Comparison of ENCODE assay signal across 8 mouse cellular contexts in the genomic region with DNA sequence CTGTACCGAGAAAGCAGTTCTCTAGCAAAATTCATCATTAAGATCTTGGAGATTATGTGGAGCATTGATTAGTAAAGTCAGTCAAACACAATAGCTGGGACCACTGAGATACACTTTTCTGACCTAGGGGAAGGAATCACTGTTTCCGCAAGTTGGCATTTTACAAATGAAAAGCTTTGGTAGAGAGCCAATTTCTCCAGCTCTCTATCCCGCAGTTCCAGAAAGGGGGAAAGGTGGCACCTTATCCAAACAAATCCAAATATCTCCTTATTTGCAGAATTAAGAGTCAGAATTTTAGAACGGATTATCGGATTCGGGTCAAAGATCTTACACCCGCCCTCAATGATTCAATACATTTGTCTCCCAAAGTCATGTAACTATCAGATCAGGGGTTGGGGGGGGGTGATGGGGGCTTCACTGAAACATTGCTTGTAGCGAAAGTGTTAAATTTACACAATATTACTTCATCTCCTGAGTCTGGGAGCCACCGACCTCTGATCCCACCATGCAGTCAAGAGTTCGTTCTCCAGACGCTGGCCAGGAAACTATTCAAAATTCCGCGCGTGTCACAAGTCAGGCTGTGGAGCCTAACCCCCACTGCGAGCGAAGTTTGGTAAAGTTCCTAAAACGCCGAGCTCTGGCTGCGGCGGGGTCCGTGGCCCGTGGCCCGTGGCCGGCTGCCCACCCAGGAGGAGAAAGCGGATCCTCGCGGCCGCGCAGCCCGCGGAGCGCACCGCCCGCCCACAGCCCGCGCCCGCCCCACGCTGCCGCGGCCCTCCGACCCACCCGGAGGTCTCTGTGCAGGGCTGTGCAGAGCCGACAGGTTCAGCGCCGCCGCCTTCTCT. TPM values are rescaled to one million over a fixed set of nuclear protein-coding genes. Genes with fewer than 3 reads are reported as not detected.
DNase-seq lines count a peak whose midpoint lies in the region; ATAC-seq and TF ChIP-seq lines count a peak whose summit lies in the region.

No protein-coding gene starts in this region.

- H3K4me2 ChIP-seq in heart, embryonic 16.5 days (ENCODE audit: low read depth, low read length), result peak overlapping the region; percentile 80

- in situ Hi-C loops in ES-E14 (cut with MboI; ENCODE audit: low sequenced_read_pairs in 2 of 2, unreplicated experiment in 2 of 2), result no loop called here

- no peaks in the 10 kb centered on the region for H3K9me3 ChIP-seq in ES-E14 (ENCODE audit: control insufficient read depth, insufficient read depth, low read depth, low read length)
- H3K9me3 ChIP-seq in heart, embryonic 16.5 days (replicated peaks; ENCODE audit: control insufficient read depth, low read length), result no peaks in the 10 kb centered on the region

- no peaks in the 10 kb centered on the region for H3K36me3 ChIP-seq in heart, adult 2 months (ENCODE audit: control insufficient read depth, insufficient read depth, low read length)
- H3K36me3 ChIP-seq in ES-E14 (ENCODE audit: control insufficient read depth, insufficient read depth, low read length, poor library complexity, severe bottlenecking), result no peaks in the 10 kb centered on the region
- H3K36me3 ChIP-seq in heart, embryonic 16.5 days (ENCODE audit: control insufficient read depth, insufficient read depth), result no peaks in the 10 kb centered on the region

- no peak for ATAC-seq in heart, embryonic 16.5 days (replicated peaks; ENCODE audit: extremely low read depth, insufficient read depth, low FRiP score)

- peak overlapping the region; percentile 51; the same call in 1 of the 2 replicates for H3K27ac ChIP-seq in heart, adult 2 months
- H3K27ac ChIP-seq in ES-E14 (ENCODE audit: insufficient read depth, low read depth, low read length, poor library complexity, severe bottlenecking), result no peak overlapping the region
- no peak overlapping the region for H3K27ac ChIP-seq in heart, embryonic 16.5 days (ENCODE audit: low read length)

- no peak for TF ChIP-seq CTCF in heart, adult 2 months (IDR thresholded peaks at IDR 0.05)

- intact Hi-C loops in heart, adult 2 months (cut with DNase I), result no loop called here
- intact Hi-C loops in gastrocnemius, postnatal 14 days (cut with DNase I; ENCODE audit: low total_unique reads), result no loop called here

- TF ChIP-seq EP300 in heart, adult 2 months (IDR thresholded peaks at IDR 0.05; ENCODE audit: insufficient read depth, low read depth, low read length), result no peak

- peak overlapping the region; percentile 91 for H3K9ac ChIP-seq in heart, adult 2 months (ENCODE audit: low read depth, low read length)
- H3K9ac ChIP-seq in ES-E14 (ENCODE audit: insufficient read depth, low read depth, low read length, poor library complexity, severe bottlenecking), result peak overlapping the region; percentile 91
- H3K9ac ChIP-seq in heart, embryonic 16.5 days (ENCODE audit: low read length), result peak overlapping the region; percentile 74

- DNase-seq in heart, adult 2 months, result no peak
- DNase-seq in heart, adult 18-20 months, result no peak
- DNase-seq in ES-E14 (ENCODE audit: low read depth, low spot score), result no peak
- peak; percentile 31 for DNase-seq in lung, postnatal 10 days
- DNase-seq in adrenal gland, adult 8-10 months, result no peak
- DNase-seq in gastrocnemius, postnatal 14 days, result no peak
- no peak for DNase-seq in layer of hippocampus, adult 9-11 months

- peak overlapping the region; percentile 72 for H3K4me3 ChIP-seq in heart, adult 2 months
- H3K4me3 ChIP-seq in ES-E14 (ENCODE audit: insufficient read depth in 1 of 2, low read depth in 1 of 2, low read length in 2 of 2, poor library complexity in 1 of 2, severe bottlenecking in 1 of 2), result peak overlapping the region; percentile 86 to 95
- H3K4me3 ChIP-seq in heart, embryonic 16.5 days (ENCODE audit: low read length), result peak overlapping the region; percentile 65

- no peaks in the 10 kb centered on the region for H3K4me1 ChIP-seq in heart, adult 2 months (ENCODE audit: control insufficient read depth, insufficient read depth, low read length)
- H3K4me1 ChIP-seq in ES-E14 (ENCODE audit: control insufficient read depth in 2 of 2, insufficient read depth in 2 of 2, low read length in 2 of 2, poor library complexity in 1 of 2), result peaks cover 0 to 4% of the 10 kb centered on the region in 2 experiments; a peak in 2 of 4 replicates
- no peaks in the 10 kb centered on the region for H3K4me1 ChIP-seq in heart, embryonic 16.5 days (ENCODE audit: control insufficient read depth, insufficient read depth, low read length)

- H3K79me2 ChIP-seq in heart, adult 2 months (replicated peaks; ENCODE audit: control insufficient read depth, insufficient read depth, low read length), result no peaks in the 10 kb centered on the region

- no peak for TF ChIP-seq POLR2A in heart, adult 2 months (IDR thresholded peaks at IDR 0.05; ENCODE audit: insufficient read depth, low read depth, low read length)

- WGBS in heart, adult 2 months, result 9% methylated on average over 45 of the region's 46 CpGs
- 7% methylated on average over 46 of the region's 46 CpGs for WGBS in heart, embryonic 16.5 days

- H3K27me3 ChIP-seq in heart, adult 2 months (ENCODE audit: control insufficient read depth, insufficient read depth, low read length), result no peaks in the 10 kb centered on the region
- H3K27me3 ChIP-seq in heart, embryonic 16.5 days (ENCODE audit: control insufficient read depth, insufficient read depth, low read length), result no peaks in the 10 kb centered on the region; the same call in 1 of the 2 replicates

TF ChIP-seq in ES-E14, 5 proteins besides CTCF, POLR2A, EP300 and RAD21:
- TF ChIP-seq HCFC1 (IDR thresholded peaks at IDR 0.05; ENCODE audit: borderline replicate concordance, insufficient read depth, low read length) (no peak), ZC3H11A (IDR thresholded peaks at IDR 0.05; ENCODE audit: borderline replicate concordance, low read depth, low read length) (no peak), ZNF384 (IDR thresholded peaks at IDR 0.05; ENCODE audit: low read depth, low read length) (no peak), CHD2 (IDR thresholded peaks at IDR 0.05; ENCODE audit: low read depth, low read length) (no peak), MAFK (IDR thresholded peaks at IDR 0.05; ENCODE audit: insufficient read depth, low read depth, low read length) (no peak)

RNA-seq across cellular contexts. Expression of gene Depdc7, which starts 0.6 kb away (rescaled TPM):
- total RNA-seq in heart, adult 2 months (2021), result 1 to 10 TPM in 1 of 2 experiments, under 1 TPM in 1; 0.89 to 1.4 TPM
- polyA plus RNA-seq in heart, adult 2 months (2012; rRNA removed), result 0.82 and 0.86 TPM in 2 replicates
- 1 to 10 TPM; 1.6 to 1.8 TPM for total RNA-seq in heart, adult 18-20 months (2021)
- 9.5 and 12.1 TPM in 2 replicates for total RNA-seq in ES-E14 (2012; rRNA removed)
- 4.8 and 5.7 TPM in 2 replicates for polyA plus RNA-seq in heart, embryonic 16.5 days (2015; fragmentation: Nextera tagmentation; extraction: Ambion mirVana)
- 1 to 10 TPM; 1.3 to 2.3 (median 1.8) TPM for total RNA-seq in adrenal gland, adult 8-10 months (2022)
- total RNA-seq in gastrocnemius, postnatal 14 days (2021), result 1 to 10 TPM in 1 of 2 experiments, under 1 TPM in 1; 0.97 to 1.7 TPM

RNA-seq across cellular contexts. Expression of gene Pin1rt1, which starts 25.9 kb away (rescaled TPM):
- not detected for total RNA-seq in heart, adult 2 months (2021)
- not detected in 2 replicates for polyA plus RNA-seq in heart, adult 2 months (2012; rRNA removed)
- not detected for total RNA-seq in heart, adult 18-20 months (2021)
- total RNA-seq in ES-E14 (2012; rRNA removed), result not detected in 2 replicates
- not detected in 2 replicates for polyA plus RNA-seq in heart, embryonic 16.5 days (2015; fragmentation: Nextera tagmentation; extraction: Ambion mirVana)
- total RNA-seq in adrenal gland, adult 8-10 months (2022), result not detected
- not detected for total RNA-seq in gastrocnemius, postnatal 14 days (2021)

RNA-seq across cellular contexts. Expression of gene Tcp11l1, which starts 30.1 kb away (rescaled TPM):
- total RNA-seq in heart, adult 2 months (2021), result 1 to 10 TPM; 8.0 to 8.1 TPM
- 3.0 and 3.6 TPM in 2 replicates for polyA plus RNA-seq in heart, adult 2 months (2012; rRNA removed)
- 1 to 10 TPM; 6.8 to 7.2 TPM for total RNA-seq in heart, adult 18-20 months (2021)
- total RNA-seq in ES-E14 (2012; rRNA removed), result 8.3 and 11.9 TPM in 2 replicates
- 28.0 and 28.9 TPM in 2 replicates for polyA plus RNA-seq in heart, embryonic 16.5 days (2015; fragmentation: Nextera tagmentation; extraction: Ambion mirVana)
- total RNA-seq in adrenal gland, adult 8-10 months (2022), result 10 to 100 TPM; 13.2 to 27.1 (median 21.2) TPM
- total RNA-seq in gastrocnemius, postnatal 14 days (2021), result 1 to 10 TPM; 4.5 TPM
